In the genomic region with DNA sequence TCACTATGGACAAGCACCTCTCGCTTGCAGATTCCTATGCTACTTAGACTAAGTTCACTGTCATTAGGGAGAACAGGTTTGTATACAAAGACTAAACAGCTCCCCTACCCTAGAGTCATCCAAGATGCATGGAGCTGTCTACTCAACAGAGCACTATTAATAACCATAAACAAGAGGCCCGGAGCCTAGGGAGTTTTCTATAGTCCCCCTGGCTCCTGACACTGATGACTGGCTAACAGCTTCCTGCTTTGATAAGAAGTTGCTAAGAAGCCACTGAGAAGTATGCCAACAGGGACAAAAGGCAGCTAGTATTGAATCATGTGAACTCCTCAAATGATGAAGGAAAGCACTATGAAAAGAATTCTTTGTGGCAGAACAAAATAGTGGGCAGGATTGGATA, we compare ENCODE assay signal across 38 mouse cellular contexts. TPM values are rescaled to one million over a fixed set of nuclear protein-coding genes. Genes with fewer than 3 reads are reported as not detected.
A peak's percentile ranks its signal among the peaks of the same experiment; 100 is the strongest.
DNase-seq lines count a peak whose midpoint lies in the region; ATAC-seq and TF ChIP-seq lines count a peak whose summit lies in the region.
"Had no signal": no experiment of that assay in that cellular context is flagged by ENCODE, and none has a peak within 500 bp of the region (broad histone marks: within the 10 kb centered on the region; RNA-seq: fewer than 3 reads in every experiment).

No protein-coding gene starts in this region.

- peaks cover 4% of the 10 kb centered on the region for H3K36me3 ChIP-seq in heart, adult 2 months (ENCODE audit: control insufficient read depth, insufficient read depth, low read length)
- H3K36me3 ChIP-seq in heart, postnatal 0 days (replicated peaks; ENCODE audit: control insufficient read depth, insufficient read depth, low read length) = no peaks in the 10 kb centered on the region
- H3K36me3 ChIP-seq in heart, embryonic 10.5 days = no peaks in the 10 kb centered on the region
- H3K36me3 ChIP-seq: liver, embryonic 13.5 days; midbrain, embryonic 12.5 days; neural tube, embryonic 12.5 days had no signal

- TF ChIP-seq POLR2A in heart, adult 2 months (IDR thresholded peaks at IDR 0.05; ENCODE audit: insufficient read depth, low read depth, low read length) = no peak

- H3K9me3 ChIP-seq in heart, postnatal 0 days (replicated peaks; ENCODE audit: control insufficient read depth, low read length) = no peaks in the 10 kb centered on the region
- H3K9me3 ChIP-seq in heart, embryonic 10.5 days = no peaks in the 10 kb centered on the region
- H3K9me3 ChIP-seq: forebrain, embryonic 13.5 days; liver, embryonic 13.5 days; megakaryocyte, embryonic 14.5 days; midbrain, embryonic 12.5 days; neural tube, embryonic 12.5 days had no signal

- H3K4me3 ChIP-seq in heart, adult 2 months = no peak overlapping the region
- no peak overlapping the region for H3K4me3 ChIP-seq in heart, postnatal 0 days (ENCODE audit: low read depth, low read length)
- H3K4me3 ChIP-seq in heart, embryonic 10.5 days = no peak overlapping the region
- H3K4me3 ChIP-seq: forebrain, embryonic 13.5 days; liver, embryonic 13.5 days; megakaryocyte, embryonic 14.5 days; midbrain, embryonic 12.5 days; myocyte; neural tube, embryonic 12.5 days had no signal

- no peak for TF ChIP-seq EP300 in heart, adult 2 months (IDR thresholded peaks at IDR 0.05; ENCODE audit: insufficient read depth, low read depth, low read length)
- no peak for TF ChIP-seq EP300 in heart, postnatal 0 days (IDR thresholded peaks at IDR 0.05; ENCODE audit: low read depth)

- DNase-seq in heart, adult 11 months = peak; percentile 91
- DNase-seq in heart, adult 2 months = no peak
- DNase-seq in heart, postnatal 0 days (ENCODE audit: low spot score) = peak; percentile 39
- no peak for DNase-seq in heart, embryonic 10.5 days (ENCODE audit: low spot score)
- peak; percentile 34 for DNase-seq in 416B (ENCODE audit: low read depth)
- peak; percentile 7 for DNase-seq in heart, postnatal 4 days
- DNase-seq in gastrocnemius, postnatal 36 days = no peak
- DNase-seq: adrenal gland, adult 2 months; adrenal gland, postnatal 36 days; cerebellum, adult 18-20 months; cerebellum, postnatal 10 days; gastrocnemius, postnatal 10 days; kidney, adult 8-10 months; kidney, postnatal 4 days; left cerebral cortex, postnatal 4 days; liver, embryonic 13.5 days; lung, adult 18-20 months; lung, postnatal 4 days; right cerebral cortex, postnatal 25 days; thymus, postnatal 14 days had no signal

- no peak overlapping the region for H3K27ac ChIP-seq in heart, adult 2 months
- peak overlapping the region; percentile 32; the same call in 1 of the 2 replicates for H3K27ac ChIP-seq in heart, postnatal 0 days (ENCODE audit: low read depth)
- no peak overlapping the region for H3K27ac ChIP-seq in heart, embryonic 10.5 days
- H3K27ac ChIP-seq: forebrain, embryonic 13.5 days; kidney, postnatal 0 days; liver, embryonic 13.5 days; midbrain, embryonic 12.5 days; neural tube, embryonic 12.5 days had no signal

- ATAC-seq in heart, postnatal 0 days (ENCODE audit: insufficient read depth, low read depth) = peak; percentile 55
- ATAC-seq: CD4-positive, CD25-positive, alpha-beta regulatory T cell, adult 4 months; forebrain, embryonic 13.5 days; intestine, embryonic 16.5 days had no signal

- no peaks in the 10 kb centered on the region for H3K27me3 ChIP-seq in heart, adult 2 months (ENCODE audit: control insufficient read depth, insufficient read depth, low read length)
- no peaks in the 10 kb centered on the region for H3K27me3 ChIP-seq in heart, postnatal 0 days (ENCODE audit: control insufficient read depth, insufficient read depth, low read length)
- no peaks in the 10 kb centered on the region for H3K27me3 ChIP-seq in heart, embryonic 10.5 days (ENCODE audit: insufficient read depth, poor library complexity, severe bottlenecking)
- H3K27me3 ChIP-seq: forebrain, embryonic 13.5 days; liver, embryonic 13.5 days; megakaryocyte, embryonic 14.5 days; midbrain, embryonic 12.5 days; neural tube, embryonic 12.5 days had no signal

- H3K4me1 ChIP-seq in heart, adult 2 months (ENCODE audit: control insufficient read depth, insufficient read depth, low read length) = peaks cover 4% of the 10 kb centered on the region
- peaks cover 11% of the 10 kb centered on the region for H3K4me1 ChIP-seq in heart, postnatal 0 days (ENCODE audit: control insufficient read depth, insufficient read depth)
- no peaks in the 10 kb centered on the region for H3K4me1 ChIP-seq in heart, embryonic 10.5 days
- H3K4me1 ChIP-seq: forebrain, embryonic 13.5 days; liver, embryonic 13.5 days; midbrain, embryonic 12.5 days; neural tube, embryonic 12.5 days had no signal

- no peak overlapping the region for H3K9ac ChIP-seq in heart, adult 2 months (ENCODE audit: low read depth, low read length)
- no peak overlapping the region for H3K9ac ChIP-seq in heart, postnatal 0 days (replicated peaks; ENCODE audit: low read depth, low read length)
- H3K9ac ChIP-seq: forebrain, embryonic 13.5 days; liver, embryonic 13.5 days; midbrain, embryonic 12.5 days; neural tube, embryonic 12.5 days had no signal

- WGBS in heart, adult 2 months = 35% methylated on average over 2 of the region's 2 CpGs
- WGBS in heart, postnatal 0 days = 39% methylated on average over 2 of the region's 2 CpGs
- WGBS in heart, embryonic 10.5 days = 46% methylated on average over 2 of the region's 2 CpGs

- no peak overlapping the region for H3K4me2 ChIP-seq in heart, postnatal 0 days (ENCODE audit: low read depth, low read length)
- H3K4me2 ChIP-seq: forebrain, embryonic 13.5 days; liver, embryonic 13.5 days; midbrain, embryonic 12.5 days; neural tube, embryonic 12.5 days had no signal

- no peak for TF ChIP-seq CTCF in heart, adult 2 months (IDR thresholded peaks at IDR 0.05)
- no peak for TF ChIP-seq CTCF in heart, postnatal 0 days (IDR thresholded peaks at IDR 0.05; ENCODE audit: low read depth)

- intact Hi-C loops in heart, adult 2 months (cut with DNase I) = no loop called here
- intact Hi-C loops in gastrocnemius, postnatal 36 days (cut with DNase I) = no loop called here

- H3K79me2 ChIP-seq in heart, adult 2 months (replicated peaks; ENCODE audit: control insufficient read depth, insufficient read depth, low read length) = no peaks in the 10 kb centered on the region

RNA-seq across cellular contexts. Expression of a gene that starts 48.1 kb away (rescaled TPM):
- not detected for total RNA-seq in heart, adult 2 months (2021)
- polyA plus RNA-seq in heart, adult 2 months (2012; rRNA removed) = not detected in 2 replicates
- not detected in 2 replicates for total RNA-seq in heart, postnatal 0 days (2014; rRNA removed; ENCODE audit: low replicate concordance)
- 2.8 and 3.0 TPM in 2 replicates for polyA plus RNA-seq in heart, postnatal 0 days (2015; fragmentation: Nextera tagmentation; extraction: Ambion mirVana)
- not detected in 2 replicates for polyA plus RNA-seq in heart, embryonic 10.5 days (2016; fragmentation: Nextera tagmentation; extraction: Ambion mirVana)
- total RNA-seq in heart, postnatal 4 days (2021) = under 1 TPM; 0.18 to 0.24 TPM
- total RNA-seq in gastrocnemius, postnatal 36 days (2021) = not detected
- total RNA-seq: adrenal gland, adult 2 months; adrenal gland, postnatal 36 days; gastrocnemius, postnatal 10 days; granulocyte monocyte progenitor cell, adult 5-6 weeks; hematopoietic stem cell, adult 5-6 weeks; layer of hippocampus, adult 8-10 months; layer of hippocampus, postnatal 25 days; left cerebral cortex, adult 8-10 months; left cerebral cortex, postnatal 4 days; midbrain, postnatal 0 days had no signal
- polyA plus RNA-seq: adrenal gland, adult 2 months; CD4-positive, CD25-positive, alpha-beta regulatory T cell, adult 4 months; cortical plate, adult 2 months; embryonic facial prominence, embryonic 11.5 days; intestine, embryonic 16.5 days; kidney, postnatal 0 days; limb, embryonic 14.5 days; liver, embryonic 13.5 days; midbrain, embryonic 12.5 days; myocyte; neural tube, embryonic 12.5 days; stomach, embryonic 16.5 days had no signal

Comparison
In these comparisons a context has a peak if more than half of its experiments do, and no peak if none do; other contexts are left out.
1. DNase-seq: peak in heart, adult 11 months (single experiment), heart, postnatal 0 days (single experiment), 416B (single experiment) and heart, postnatal 4 days (single experiment); none in heart, adult 2 months (0 of 2), heart, embryonic 10.5 days (single experiment) and gastrocnemius, postnatal 36 days (0 of 2).